Mouse (Mus musculus) megakaryocyte-erythroid progenitor cell, adult 5-6 weeks (primary cell): ENCODE measurements at regions not wholly inside any gene's neighbourhood (a gene's known extent, or its start where the extent isn't known, plus 50 kb on each side); places are given as distances from the start of the nearest gene placed in this dataset.

Experiments
- ATAC-seq: replicated peaks from 2 replicates; pipeline ENCODE4 v1.8.0; 2016; ENCODE audit warnings: mild to moderate bottlenecking, inconsistent platforms; ENCODE audit not compliant: severe bottlenecking, poor library complexity, low FRiP score, low TSS enrichment

DNA sequence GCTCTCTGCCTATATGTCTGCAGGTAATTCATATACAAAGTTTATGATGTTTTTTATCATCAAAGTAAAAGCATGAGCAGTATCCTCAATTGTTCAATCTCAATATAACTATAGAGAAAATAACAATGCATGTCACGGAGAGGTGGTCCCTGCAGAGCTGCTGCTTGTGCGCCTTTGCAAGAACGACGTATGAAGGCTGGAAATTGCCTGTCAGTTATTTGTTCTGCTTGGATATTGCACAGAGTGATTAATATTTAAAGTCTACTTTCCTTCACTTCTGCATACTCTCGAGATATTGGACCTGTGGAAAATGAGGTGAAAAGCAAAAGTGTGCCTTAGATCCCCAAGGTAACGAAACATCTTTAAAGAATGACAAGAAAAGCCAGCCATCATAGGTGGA lies 362.8 kb downstream of the Lmo7 start:
- ATAC-seq, result no peak

GRCm38 (mm10) chr14:102048932-102049331 lies 319.2 kb downstream of the Lmo7 start:
- no peak for ATAC-seq

DNA sequence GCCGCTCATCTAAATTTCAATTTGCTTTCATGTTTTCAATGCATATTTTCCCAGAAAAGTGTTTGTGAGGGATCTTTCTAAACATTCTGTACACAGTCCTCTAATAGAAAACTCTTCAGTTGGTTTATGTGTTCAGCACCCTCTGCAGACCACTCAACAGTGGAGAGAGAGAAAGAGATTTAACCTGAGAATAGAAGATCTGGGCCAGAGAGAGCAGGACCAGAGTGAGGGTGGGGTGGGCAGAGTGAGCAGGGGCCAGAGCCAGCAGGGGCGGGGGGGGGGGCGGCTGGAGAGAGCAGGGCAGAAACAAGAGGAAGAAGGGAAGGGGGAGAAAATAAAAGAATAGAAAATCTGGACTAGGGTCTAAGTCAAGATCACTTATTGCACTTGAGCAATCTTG lies 318.7 kb downstream of the Lmo7 start:
- no peak for ATAC-seq

DNA sequence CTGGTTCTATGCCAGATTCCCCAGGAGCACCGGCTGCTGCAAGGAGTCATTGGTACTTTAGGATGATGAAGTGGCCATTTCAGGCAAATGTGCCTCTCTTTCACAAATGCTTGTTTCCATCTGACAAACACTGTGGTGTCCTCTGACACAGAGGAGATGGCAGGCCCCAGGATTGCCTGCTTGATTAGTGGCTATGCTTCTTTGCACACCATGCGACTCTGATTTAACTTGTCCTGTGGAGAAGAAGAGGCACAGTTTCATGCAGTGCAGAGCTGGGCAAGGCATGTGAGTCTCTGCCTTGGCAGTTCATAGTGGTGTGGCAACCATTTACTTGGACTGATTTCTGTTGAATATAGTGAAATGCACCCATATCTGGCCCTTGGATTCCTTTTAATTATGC lies 308.4 kb downstream of the Lmo7 start:
- no peak for ATAC-seq

DNA sequence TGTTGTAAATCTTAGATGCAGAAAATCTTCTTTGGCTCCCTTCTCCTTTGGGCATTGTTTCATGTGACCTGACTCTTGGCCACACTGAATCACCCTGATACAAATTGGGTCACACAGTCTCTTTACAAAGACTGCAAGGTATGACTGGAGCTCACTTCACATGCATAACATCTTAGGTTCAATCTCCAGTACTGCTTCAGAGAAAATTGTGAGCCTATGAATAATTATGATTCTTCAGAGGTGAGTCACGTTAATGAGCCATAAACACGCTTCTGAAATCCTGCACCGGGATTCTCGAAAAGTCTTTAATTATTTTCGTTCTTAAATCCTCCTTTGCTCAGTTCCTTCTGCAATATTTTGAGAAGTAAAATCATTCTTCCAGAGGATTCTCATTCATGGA lies 307.7 kb downstream of the Lmo7 start:
- ATAC-seq, result no peak

DNA sequence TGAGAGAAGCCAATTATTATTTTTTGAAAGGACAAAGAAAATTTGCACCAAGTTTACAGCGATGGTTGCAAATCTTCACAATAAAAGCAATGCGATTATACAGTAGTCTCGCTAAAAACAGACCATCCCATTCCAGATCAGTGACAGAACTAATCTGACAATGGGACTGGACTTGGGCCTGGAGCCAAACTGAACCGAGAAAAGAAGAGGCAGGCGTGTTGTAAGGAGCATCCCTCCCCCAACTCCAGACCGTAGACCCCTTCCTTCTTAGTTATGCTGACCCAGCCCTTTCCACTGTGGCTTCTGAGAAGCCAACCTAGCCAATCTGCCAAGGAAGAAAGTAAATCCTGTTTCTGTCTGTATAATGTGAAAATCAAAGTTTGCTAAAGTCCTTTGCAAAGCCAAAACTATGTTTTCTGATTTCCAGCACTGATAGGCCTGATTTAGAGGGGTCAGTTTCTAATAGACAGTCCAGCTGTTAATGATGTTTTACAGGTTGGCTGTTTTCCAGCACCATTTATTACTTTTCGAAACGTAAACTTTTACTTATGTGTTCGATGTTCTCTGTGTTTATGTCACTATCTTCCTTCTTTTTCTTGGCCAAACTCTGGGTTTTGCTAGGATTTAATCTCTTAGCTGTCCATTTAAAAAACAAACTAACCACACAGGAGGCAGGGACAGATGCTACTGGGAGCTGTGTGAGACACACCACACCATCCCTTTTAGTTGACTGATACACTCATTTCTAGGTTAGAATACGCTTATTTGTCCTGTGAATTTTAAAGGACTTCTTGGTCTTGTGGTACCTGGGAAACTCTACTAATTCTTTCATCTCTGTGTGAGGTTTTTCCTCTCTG lies 301.5 kb downstream of the Lmo7 start:
- no peak for ATAC-seq

DNA sequence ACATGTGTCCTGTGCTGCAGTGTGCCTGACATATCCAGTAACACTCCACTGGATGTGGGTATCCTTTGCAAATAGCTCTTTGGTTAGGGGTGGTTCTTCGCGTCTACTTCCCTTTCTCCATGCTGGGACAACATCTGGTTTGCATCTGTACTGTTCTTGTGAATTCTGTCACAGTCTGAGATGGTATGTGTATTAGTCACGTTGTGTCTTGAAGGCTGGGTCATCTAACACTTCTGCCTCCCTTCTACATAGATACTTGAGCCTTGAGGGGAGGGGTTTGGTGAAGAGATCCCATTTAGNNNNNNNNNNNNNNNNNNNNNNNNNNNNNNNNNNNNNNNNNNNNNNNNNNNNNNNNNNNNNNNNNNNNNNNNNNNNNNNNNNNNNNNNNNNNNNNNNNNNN lies 294.9 kb downstream of the Lmo7 start:
- no peak for ATAC-seq

DNA sequence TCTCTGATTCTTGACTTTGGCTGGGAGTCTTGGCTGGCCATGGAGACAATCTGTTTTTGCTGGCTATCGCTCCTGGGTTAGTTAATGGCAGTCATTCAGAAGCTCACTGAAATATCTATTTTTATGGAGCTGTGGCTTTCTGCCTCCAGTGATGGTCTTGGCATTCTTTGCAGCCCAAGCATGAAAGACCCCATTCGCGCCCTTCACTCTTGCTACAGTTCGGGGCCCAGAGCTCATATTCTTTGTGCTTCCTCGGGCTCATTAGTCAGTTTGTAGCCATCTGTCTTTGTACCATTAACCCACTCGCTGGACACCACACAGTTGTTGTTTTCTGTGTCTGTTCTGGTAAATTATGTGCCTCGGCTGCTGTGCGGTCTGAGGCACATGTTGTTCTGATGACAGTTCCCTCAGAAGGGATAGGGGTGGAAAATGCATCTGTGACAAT lies 290.4 kb downstream of the Lmo7 start:
- ATAC-seq, result no peak

DNA sequence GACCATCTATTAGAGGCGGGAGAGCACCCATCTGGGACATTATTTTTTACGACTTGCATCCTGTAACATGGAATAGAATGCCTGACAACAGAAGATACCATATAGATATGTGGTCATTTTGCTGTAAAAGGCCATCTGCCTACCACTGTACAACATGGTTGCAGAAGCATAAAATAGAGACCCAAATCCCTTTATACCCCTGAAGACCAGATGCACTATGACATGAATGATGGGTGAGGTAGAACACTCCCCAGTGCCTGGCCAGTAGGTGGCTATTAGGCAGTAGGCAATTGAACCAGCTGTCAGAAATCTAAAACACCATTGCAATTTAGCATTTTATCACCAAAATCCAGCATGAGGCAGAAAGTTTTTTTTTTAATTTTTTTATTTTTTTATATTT lies 289.6 kb downstream of the Lmo7 start:
- ATAC-seq, result no peak

DNA sequence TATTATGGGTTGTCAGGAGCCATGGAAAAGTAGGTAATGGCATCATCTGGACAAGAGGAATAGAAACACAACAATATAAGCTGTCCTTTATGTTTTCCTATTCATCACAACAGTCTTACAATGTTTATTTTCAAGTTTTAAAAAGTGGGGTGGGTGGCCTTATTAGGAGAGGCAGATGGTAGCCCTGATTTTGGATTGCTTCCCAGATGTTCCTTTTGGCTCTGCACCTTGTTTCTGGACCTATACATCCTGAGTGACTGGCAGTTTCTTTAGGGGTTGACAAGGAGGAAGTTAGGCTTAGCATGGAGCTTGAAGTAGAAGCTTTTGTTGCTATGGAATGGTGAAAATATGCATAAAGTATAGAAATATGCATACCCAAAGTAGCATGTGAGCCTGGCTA lies 286.8 kb downstream of the Lmo7 start:
- no peak for ATAC-seq

DNA sequence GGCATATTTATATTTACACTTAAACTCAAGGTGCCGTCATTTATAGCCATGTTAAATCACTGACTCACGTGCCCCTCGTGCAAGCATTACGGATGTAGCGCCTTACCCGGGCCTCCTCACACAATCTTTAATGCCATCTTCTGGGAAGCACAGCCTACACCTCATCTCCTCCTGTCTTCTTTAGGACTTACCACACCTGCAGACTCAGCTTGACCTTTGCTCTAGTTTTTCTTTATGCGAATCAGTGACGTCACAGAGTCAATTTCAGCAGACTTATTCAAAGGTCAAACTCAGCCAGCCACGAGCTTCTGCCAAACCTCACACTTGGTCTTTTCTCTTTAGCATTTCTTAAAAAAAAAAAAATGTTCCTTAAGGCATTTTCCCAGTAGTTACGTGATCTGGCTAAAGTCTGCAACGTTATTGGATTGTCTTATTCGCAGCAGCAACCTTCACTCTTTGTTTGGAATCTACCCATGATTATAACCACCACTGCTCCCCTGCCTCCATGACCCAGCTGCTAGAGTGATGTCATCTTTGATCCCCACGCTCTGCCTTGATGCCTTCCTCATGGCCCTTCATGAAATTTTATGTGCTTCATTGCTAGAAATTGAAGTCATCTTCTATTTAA lies 285.3 kb downstream of the Lmo7 start:
- no peak for ATAC-seq

DNA sequence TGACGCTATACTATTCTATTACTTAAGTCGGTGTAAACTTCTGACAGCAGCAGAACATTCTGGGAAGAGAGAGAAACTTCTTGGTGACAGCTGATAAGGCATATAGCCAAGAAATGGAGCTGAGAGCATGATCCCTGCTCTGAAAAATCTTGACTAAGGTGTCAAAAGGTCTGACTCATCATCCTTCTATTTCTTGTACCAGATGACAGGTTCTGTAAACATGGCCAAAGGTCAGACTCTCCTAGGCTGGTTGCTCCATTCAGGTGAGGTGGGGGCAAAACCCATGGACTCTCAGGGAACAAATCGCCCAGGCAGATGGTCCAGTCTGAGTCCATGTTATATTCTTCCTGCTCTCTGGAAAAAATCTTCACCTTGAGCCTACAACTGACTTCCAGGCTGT lies 283.5 kb downstream of the Lmo7 start:
- ATAC-seq, result no peak

DNA sequence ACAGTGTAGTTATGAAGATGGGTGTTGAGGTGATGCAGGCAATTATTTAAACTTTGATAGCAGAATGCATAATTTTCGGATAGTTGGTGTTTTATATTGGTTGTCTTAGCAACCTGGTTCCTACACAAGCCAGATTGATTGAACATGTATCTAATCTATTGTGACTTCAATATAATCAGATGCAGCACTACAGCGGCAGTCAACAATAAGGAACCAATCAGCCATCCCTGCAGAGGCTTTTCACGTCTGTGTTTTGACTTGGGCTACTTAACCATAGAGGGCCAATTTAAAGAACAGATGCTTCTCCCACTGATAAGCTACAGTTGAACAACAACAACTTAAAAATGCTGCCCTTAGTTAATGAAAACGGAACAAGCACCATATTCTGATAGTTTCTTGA lies 267.8 kb downstream of the Lmo7 start:
- no peak for ATAC-seq

DNA sequence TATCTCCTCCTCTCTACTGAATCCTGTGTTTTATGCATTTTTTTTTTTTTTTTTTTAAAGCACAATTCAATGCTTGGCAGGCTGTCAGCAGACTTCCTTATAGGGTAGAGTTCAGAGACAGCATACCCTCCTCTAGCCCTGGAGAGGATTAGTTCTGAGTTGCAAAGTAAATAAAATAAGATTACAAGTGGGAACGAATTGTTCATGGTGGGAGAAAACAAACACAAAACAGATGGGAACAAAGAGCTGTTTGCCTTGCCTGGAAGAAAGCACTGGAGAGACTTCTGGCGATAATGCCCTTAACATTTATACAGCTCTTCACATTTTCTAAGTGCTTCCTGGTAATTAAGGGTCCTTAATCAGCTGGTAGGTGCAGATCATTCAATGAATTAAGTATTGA lies 254.6 kb downstream of the Lmo7 start:
- no peak for ATAC-seq
